In genomic region chr1:171503250-171503591, GRCm38 (mm10) we compare ENCODE assay signal across 8 mouse cellular contexts. TPM values are rescaled to one million over a fixed set of nuclear protein-coding genes. Genes with fewer than 3 reads are reported as not detected.
DNase-seq lines count a peak whose midpoint lies in the region; ATAC-seq and TF ChIP-seq lines count a peak whose summit lies in the region.

Gene Alyref2, plus strand, starts transcription at chr1:171503478.

- TF ChIP-seq POLR2A in CH12.LX (IDR thresholded peaks at IDR 0.05; ENCODE audit: low read depth, low read length): no peak

- peak within 1 kb of the TSS; percentile 19 for H3K4me2 ChIP-seq in CH12.LX (ENCODE audit: insufficient read depth, low read depth, poor library complexity, severe bottlenecking)
- peak within 1 kb of the TSS; percentile 72 for H3K4me2 ChIP-seq in heart, embryonic 14.5 days (ENCODE audit: low read length)
- peak within 1 kb of the TSS; percentile 94 for H3K4me2 ChIP-seq in liver, embryonic 13.5 days
- peak within 1 kb of the TSS; percentile 69 for H3K4me2 ChIP-seq in neural tube, embryonic 12.5 days (replicated peaks)

- peak; percentile 64 for TF ChIP-seq RAD21 in CH12.LX (IDR thresholded peaks at IDR 0.05; ENCODE audit: low read depth, low read length)

- H3K27ac ChIP-seq in CH12.LX (ENCODE audit: insufficient read depth, low read depth): peak within 1 kb of the TSS; percentile 82
- H3K27ac ChIP-seq in brown adipose tissue, adult 24 weeks (replicated peaks; ENCODE audit: low read depth, low read length): peak within 1 kb of the TSS; percentile 74
- H3K27ac ChIP-seq in heart, embryonic 14.5 days (replicated peaks in 1 of 2; ENCODE audit: control insufficient read depth in 1 of 2, insufficient read depth in 1 of 2, low read depth in 2 of 2, low read length in 2 of 2): peak within 1 kb of the TSS; percentile 90 to 94
- H3K27ac ChIP-seq in liver, embryonic 13.5 days: peak within 1 kb of the TSS; percentile 83
- peak within 1 kb of the TSS; percentile 89 for H3K27ac ChIP-seq in neural tube, embryonic 12.5 days

- H3K27me3 ChIP-seq in CH12.LX (replicated peaks): no peaks in the 10 kb centered on the region
- H3K27me3 ChIP-seq in heart, embryonic 14.5 days (ENCODE audit: control insufficient read depth, insufficient read depth, low read length): no peaks in the 10 kb centered on the region
- no peaks in the 10 kb centered on the region for H3K27me3 ChIP-seq in liver, embryonic 13.5 days
- H3K27me3 ChIP-seq in neural tube, embryonic 12.5 days (replicated peaks): no peaks in the 10 kb centered on the region

- H3K9ac ChIP-seq in CH12.LX (ENCODE audit: insufficient read depth, low read depth): peak within 1 kb of the TSS; percentile 59
- peak within 1 kb of the TSS; percentile 90 for H3K9ac ChIP-seq in heart, embryonic 14.5 days (ENCODE audit: low read length)
- H3K9ac ChIP-seq in liver, embryonic 13.5 days: peak within 1 kb of the TSS; percentile 73
- H3K9ac ChIP-seq in neural tube, embryonic 12.5 days: peak within 1 kb of the TSS; percentile 78

- dilution Hi-C loops in CH12.LX (cut with MboI; ENCODE audit: extremely low pct_ligation_motif_present, extremely low pct_unique_long_range_greater_than_20kb, low sequenced_read_pairs): no loop called here

- 0 out of 2 replicates have a peak, but pooled peaks cover 3% of the 10 kb centered on the region for H3K79me2 ChIP-seq in CH12.LX (replicated peaks; ENCODE audit: control insufficient read depth, extremely low read depth, insufficient read depth, poor library complexity, severe bottlenecking)

- peak; percentile 36 to 93 for TF ChIP-seq CTCF in CH12.LX (conservative IDR thresholded peaks at IDR 0.05 in 1 of 2, IDR thresholded peaks at IDR 0.05 in 1 of 2; ENCODE audit: low read depth in 2 of 2, low read length in 2 of 2)

- WGBS in heart, embryonic 14.5 days: under 1% methylated on average over 19 of the region's 19 CpGs
- WGBS in liver, embryonic 13.5 days (ENCODE audit: insufficient replicate concordance): under 1% methylated on average over 19 of the region's 19 CpGs
- WGBS in neural tube, embryonic 12.5 days: under 1% methylated on average over 19 of the region's 19 CpGs

- peaks cover 0 to 2% of the 10 kb centered on the region in 2 experiments for H3K36me3 ChIP-seq in CH12.LX (replicated peaks in 1 of 2; ENCODE audit: control insufficient read depth in 1 of 2, insufficient read depth in 1 of 2, low read length in 1 of 2)
- H3K36me3 ChIP-seq in heart, embryonic 14.5 days (ENCODE audit: control insufficient read depth, insufficient read depth, low read length): no peaks in the 10 kb centered on the region
- no peaks in the 10 kb centered on the region for H3K36me3 ChIP-seq in liver, embryonic 13.5 days
- peaks cover 4% of the 10 kb centered on the region; the same call in 1 of the 2 replicates for H3K36me3 ChIP-seq in neural tube, embryonic 12.5 days

- TF ChIP-seq EP300 in CH12.LX (IDR thresholded peaks at IDR 0.05; ENCODE audit: low read length): no peak

- peaks cover 0 to 28% of the 10 kb centered on the region in 2 experiments; a peak in 2 of 4 replicates for H3K4me1 ChIP-seq in CH12.LX (ENCODE audit: control insufficient read depth in 1 of 2, insufficient read depth in 2 of 2)
- no peaks in the 10 kb centered on the region for H3K4me1 ChIP-seq in brown adipose tissue, adult 24 weeks (ENCODE audit: control insufficient read depth, insufficient read depth, insufficient read length, low read length)
- H3K4me1 ChIP-seq in heart, embryonic 14.5 days (ENCODE audit: control insufficient read depth in 2 of 2, insufficient read depth in 2 of 2, low read length in 2 of 2): peaks cover 2 to 8% of the 10 kb centered on the region in 2 experiments; a peak in 3 of 4 replicates
- peaks cover 24% of the 10 kb centered on the region for H3K4me1 ChIP-seq in liver, embryonic 13.5 days (replicated peaks)
- H3K4me1 ChIP-seq in neural tube, embryonic 12.5 days: peaks cover 3% of the 10 kb centered on the region; the same call in 1 of the 2 replicates

- in situ Hi-C loops in CH12.LX (cut with MboI; ENCODE audit: low pct_ligation_motif_present, low pct_unique_long_range_greater_than_20kb, low sequenced_read_pairs): loop anchor here (5.0 kb wide), 1 partner anchor 64 kb away; no protein-coding TSS in a partner anchor

- DNase-seq in CH12.LX (ENCODE audit: extremely low read depth): peak; percentile 97
- peak; percentile 56 for DNase-seq in fat pad, adult 2 months (ENCODE audit: extremely low read depth, low read depth, low spot score)
- peak; percentile 96 for DNase-seq in kidney, postnatal 14 days
- peak; percentile 75 for DNase-seq in liver, embryonic 13.5 days
- peak; percentile 94 for DNase-seq in testis, postnatal 10 days (ENCODE audit: low spot score)

- H3K9me3 ChIP-seq in CH12.LX (replicated peaks; ENCODE audit: low read length): peaks cover 8% of the 10 kb centered on the region
- H3K9me3 ChIP-seq in heart, embryonic 14.5 days (ENCODE audit: control insufficient read depth, low read length): no peaks in the 10 kb centered on the region
- no peaks in the 10 kb centered on the region for H3K9me3 ChIP-seq in liver, embryonic 13.5 days (replicated peaks)
- no peaks in the 10 kb centered on the region for H3K9me3 ChIP-seq in neural tube, embryonic 12.5 days

- peak; percentile 81 for ATAC-seq in heart, embryonic 14.5 days (ENCODE audit: insufficient number of reproducible peaks, insufficient read depth, low FRiP score, low read depth)
- ATAC-seq in liver, embryonic 13.5 days (ENCODE audit: low read depth): peak; percentile 75
- peak; percentile 88 for ATAC-seq in neural tube, embryonic 12.5 days (ENCODE audit: low FRiP score, low read depth)

- peak within 1 kb of the TSS; percentile 67 to 78 (median 72) for H3K4me3 ChIP-seq in CH12.LX (replicated peaks in 1 of 3; ENCODE audit: low read depth in 2 of 3, low read length in 2 of 3, poor library complexity in 1 of 3)
- peak within 1 kb of the TSS; percentile 74 for H3K4me3 ChIP-seq in brown adipose tissue, adult 24 weeks (ENCODE audit: insufficient read depth, low read depth, low read length)
- peak within 1 kb of the TSS; percentile 64 to 86 for H3K4me3 ChIP-seq in heart, embryonic 14.5 days (ENCODE audit: control insufficient read depth in 1 of 2, insufficient read depth in 1 of 2, low read depth in 1 of 2, low read length in 2 of 2)
- H3K4me3 ChIP-seq in liver, embryonic 13.5 days (replicated peaks): peak within 1 kb of the TSS; percentile 68
- peak within 1 kb of the TSS; percentile 55 for H3K4me3 ChIP-seq in neural tube, embryonic 12.5 days

TF ChIP-seq in CH12.LX, 34 proteins besides CTCF, POLR2A, EP300 and RAD21:
- TF ChIP-seq MAX (IDR thresholded peaks at IDR 0.05; ENCODE audit: low read length) (peak; percentile 96), E2F4 (IDR thresholded peaks at IDR 0.05; ENCODE audit: insufficient replicate concordance, low read depth, low read length) (0 out of 2 replicates have a peak, but pooled peaks have one; percentile 5), NELFE (IDR thresholded peaks at IDR 0.05; ENCODE audit: low read depth, low read length) (no peak), ELF1 (IDR thresholded peaks at IDR 0.05; ENCODE audit: low read depth, low read length) (peak; percentile 99), IRF4 (IDR thresholded peaks at IDR 0.05; ENCODE audit: low read depth, low read length) (peak; percentile 28; the same call in 1 of the 2 replicates), USF1 (IDR thresholded peaks at IDR 0.05; ENCODE audit: low read depth, low read length) (peak; percentile 54), ETS1 (conservative IDR thresholded peaks at IDR 0.05; ENCODE audit: low read depth, low read length) (no peak; the same call in 1 of the 2 replicates), SMC3 (IDR thresholded peaks at IDR 0.05; ENCODE audit: low read depth, low read length) (peak; percentile 94), MEF2A (IDR thresholded peaks at IDR 0.05; ENCODE audit: borderline replicate concordance, low read depth, low read length) (peak; percentile 62; the same call in 1 of the 2 replicates), MYC (IDR thresholded peaks at IDR 0.05; ENCODE audit: low read depth, low read length) (peak; percentile 99), SIN3A (IDR thresholded peaks at IDR 0.05; ENCODE audit: low read length) (peak; percentile 12; the same call in 1 of the 2 replicates), MAFK (IDR thresholded peaks at IDR 0.05; ENCODE audit: insufficient replicate concordance, low read length) (no peak), KAT2A (IDR thresholded peaks at IDR 0.05; ENCODE audit: insufficient replicate concordance, low read length) (0 out of 2 replicates have a peak, but pooled peaks have one; percentile 22), JUN (IDR thresholded peaks at IDR 0.05; ENCODE audit: insufficient read depth, low read depth, low read length) (0 out of 2 replicates have a peak, but pooled peaks have one; percentile 7), USF2 (conservative IDR thresholded peaks at IDR 0.05; ENCODE audit: low read depth, low read length) (peak; percentile 45; the same call in 1 of the 2 replicates), BHLHE40 (IDR thresholded peaks at IDR 0.05; ENCODE audit: low read depth, low read length) (peak; percentile 73), NRF1 (IDR thresholded peaks at IDR 0.05; ENCODE audit: low read depth, low read length) (0 out of 2 replicates have a peak, but pooled peaks have one; percentile 5), UBTF (IDR thresholded peaks at IDR 0.05; ENCODE audit: low read depth, low read length) (no peak), JUND (conservative IDR thresholded peaks at IDR 0.05; ENCODE audit: low read depth, low read length) (0 out of 2 replicates have a peak, but pooled peaks have one; percentile 26)

RNA-seq across cellular contexts. Expression of gene Alyref2, which starts in this region (rescaled TPM):
- total RNA-seq in CH12.LX (2012; rRNA removed) (5.4 and 5.9 TPM in 2 replicates), CH12.LX (2014; rRNA removed) (4.2 and 4.6 TPM in 2 replicates)
- 4.9 and 5.3 TPM in 2 replicates for polyA plus RNA-seq in CH12.LX (2012; ENCODE audit: insufficient read length, low read depth)
- 2.7 and 3.0 TPM in 2 replicates for polyA plus RNA-seq in brown adipose tissue, adult 24 weeks (2012; ENCODE audit: insufficient read depth, insufficient read length, missing spikeins)
- polyA plus RNA-seq in heart, embryonic 14.5 days (2014; fragmentation: Nextera tagmentation; extraction: Ambion mirVana): 12.9 and 14.4 TPM in 2 replicates
- 3.5 and 3.7 TPM in 2 replicates for polyA plus RNA-seq in liver, embryonic 13.5 days (2015; fragmentation: Nextera tagmentation; extraction: Ambion mirVana)
- polyA plus RNA-seq in neural tube, embryonic 12.5 days (2016; fragmentation: Nextera tagmentation; extraction: Ambion mirVana): 22.4 and 23.0 TPM in 2 replicates

Comparison
In these comparisons a context has a peak if more than half of its experiments do, and no peak if none do; other contexts are left out.
1. Peak in every context shown above with its lines: DNase-seq, ATAC-seq, H3K4me3 ChIP-seq and H3K27ac ChIP-seq.
2. H3K4me2 ChIP-seq: peak in every context shown above with its lines; median percentile 94 in liver, embryonic 13.5 days; 72 in heart, embryonic 14.5 days; 69 in neural tube, embryonic 12.5 days; 19 in CH12.LX.